Mouse (Mus musculus) stomach, embryonic 16.5 days (tissue): ENCODE measurements around the gene Ddx27. TPM values are rescaled to one million over a fixed set of nuclear protein-coding genes. Genes with fewer than 3 reads are reported as not detected.

Source experiments
- ATAC-seq: fragments of 200-750 bp; cut with Nextera tagmentation; 2 replicates; pipeline ENCODE4 v1.8.0; 2017; ENCODE audit warnings: moderate number of reproducible peaks, moderate TSS enrichment; ENCODE audit not compliant: insufficient read depth, low FRiP score
- H3K27ac ChIP-seq: fragments of 300-500 bp; sonication (generic); 2 replicates; pipeline ENCODE4 v1.5.1; 2014; ENCODE audit warnings: low read length
- H3K27me3 ChIP-seq: fragments of 300-500 bp; sonication (generic); 2 replicates; pipeline ENCODE4 v1.6.1; 2014; ENCODE audit warnings: low read length, control low read depth, mixed read lengths; ENCODE audit not compliant: control insufficient read depth, insufficient read depth
- H3K36me3 ChIP-seq: fragments of 300-500 bp; sonication (generic); 2 replicates; pipeline ENCODE4 v1.6.1; 2014; ENCODE audit warnings: low read length; ENCODE audit not compliant: control insufficient read depth, insufficient read depth
- H3K4me1 ChIP-seq: fragments of 300-500 bp; sonication (generic); 2 replicates; pipeline ENCODE4 v1.6.1; 2014; ENCODE audit warnings: low read length, control low read depth, mixed read lengths; ENCODE audit not compliant: control insufficient read depth, insufficient read depth
- H3K4me2 ChIP-seq: fragments of 300-500 bp; sonication (generic); 2 replicates; pipeline ENCODE4 v1.6.1; 2014; ENCODE audit warnings: low read depth, low read length, mixed read lengths
- H3K4me3 ChIP-seq: fragments of 300-500 bp; sonication (generic); replicated peaks from 2 replicates; pipeline ENCODE4 v1.5.1; 2014; ENCODE audit warnings: mild to moderate bottlenecking, low read length
- H3K9ac ChIP-seq: fragments of 300-500 bp; sonication (generic); 2 replicates; pipeline ENCODE4 v1.6.1; 2014; ENCODE audit warnings: low read length
- H3K9me3 ChIP-seq: fragments of 300-500 bp; sonication (generic); replicated peaks from 2 replicates; pipeline ENCODE4 v1.6.1; 2016; ENCODE audit warnings: low read length, control low read depth; ENCODE audit not compliant: control insufficient read depth
- WGBS: fragments of 180-500 bp; shearing (Covaris S2); extraction: QIAGEN DNeasy Blood & Tissue Kit; methylation state at CpG from one replicate; pipeline ENCODE4 v1.1.7; 2014; 5-methylcytosine and 5-hydroxymethylcytosine counted together
- polyA plus RNA-seq: library from polyadenylated mRNA; unstranded; fragments of >200 nt; fragmentation: Nextera tagmentation; extraction: Ambion mirVana; gene quantifications from 2 replicates; pipeline ENCODE4 v1.2.1, GENCODE M21; 2015

The Ddx27 gene
- polyA plus RNA-seq, 1 experiment from 2014 or later = 46.0 TPM

DNA sequence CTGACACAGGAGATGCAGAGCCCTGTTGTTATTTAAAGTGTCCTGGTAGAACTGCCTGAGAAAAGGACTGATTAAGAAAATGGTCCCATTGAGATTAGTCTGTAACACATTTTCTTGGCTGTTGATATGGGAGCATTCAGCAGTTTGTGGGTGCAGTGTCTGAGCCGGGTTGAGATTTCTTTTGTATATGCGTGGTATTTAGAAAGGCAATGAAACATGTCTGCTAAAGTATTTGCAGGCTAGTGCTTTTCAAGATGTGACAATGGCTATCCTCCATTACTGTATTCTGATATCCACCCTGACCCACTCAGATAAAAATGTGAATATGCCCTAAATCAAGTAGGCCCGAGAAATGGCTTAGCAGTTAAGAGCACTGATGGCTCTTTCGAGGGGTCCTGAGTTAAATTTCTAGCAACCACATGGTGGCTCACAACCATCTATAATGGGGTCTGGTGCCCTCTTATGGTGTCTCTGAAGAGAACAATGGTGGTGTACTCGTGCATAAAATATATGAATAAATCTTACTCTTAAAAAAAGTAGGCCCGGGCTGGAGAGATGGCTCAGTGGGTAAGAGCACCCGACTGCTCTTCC lies 49.0 kb downstream of the Ddx27 start:
- Histone ChIP-seq H3K36me3 (peaks cover 6% of the 10 kb centered on the region; the same call in 1 of the 2 replicates), H3K4me3 (peak overlapping the region; percentile 85), H3K27me3 (no peaks in the 10 kb centered on the region), H3K4me2 (peak overlapping the region; percentile 76), H3K4me1 (peaks cover 28% of the 10 kb centered on the region), H3K27ac (peak overlapping the region; percentile 94), H3K9ac (peak overlapping the region; percentile 92), H3K9me3 (no peaks in the 10 kb centered on the region)
- ATAC-seq = no peak
- WGBS = under 1% methylated on average over 7 of the region's 7 CpGs

DNA sequence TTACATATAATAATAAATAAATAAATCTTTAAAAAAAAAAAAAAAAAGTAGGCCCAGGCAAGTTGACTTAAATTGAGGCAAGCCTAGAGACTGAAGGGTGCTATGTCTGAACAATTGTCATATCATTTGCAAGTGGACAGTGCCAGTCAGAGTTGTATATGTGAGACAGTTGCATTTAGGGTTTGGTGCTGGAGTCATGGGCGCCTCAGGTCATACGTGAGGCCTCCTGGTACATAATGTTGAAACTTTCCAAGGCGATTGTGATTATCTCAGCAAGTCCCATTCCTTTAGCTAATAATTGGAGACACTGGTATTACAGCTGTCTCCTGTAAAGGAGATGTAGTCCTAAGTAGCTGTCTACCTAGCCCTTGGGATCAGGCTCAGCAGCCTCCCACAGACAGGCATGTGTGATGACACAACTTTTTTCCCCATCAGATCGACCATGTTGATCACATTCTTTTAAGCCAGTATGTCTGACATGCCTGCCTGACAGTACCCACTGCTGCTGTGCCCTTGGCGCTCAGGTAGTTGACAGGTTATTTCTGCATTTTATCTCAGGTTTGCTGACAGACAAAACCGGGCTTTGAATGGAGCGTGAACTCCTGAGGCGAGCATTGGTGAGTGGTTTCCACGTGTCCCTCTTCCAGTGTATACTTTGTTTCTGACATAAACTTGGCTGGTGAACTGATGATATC lies 49.8 kb downstream of the Ddx27 start:
- Histone ChIP-seq H3K4me3 (peak overlapping the region; percentile 85), H3K4me1 (peaks cover 27% of the 10 kb centered on the region), H3K4me2 (peak overlapping the region; percentile 76), H3K27ac (peak overlapping the region; percentile 4), H3K36me3 (peaks cover 6% of the 10 kb centered on the region; the same call in 1 of the 2 replicates), H3K9me3 (no peaks in the 10 kb centered on the region), H3K9ac (peak overlapping the region; percentile 59), H3K27me3 (no peaks in the 10 kb centered on the region)
- no peak for ATAC-seq
- WGBS = 17% methylated on average over 9 of the region's 9 CpGs

DNA sequence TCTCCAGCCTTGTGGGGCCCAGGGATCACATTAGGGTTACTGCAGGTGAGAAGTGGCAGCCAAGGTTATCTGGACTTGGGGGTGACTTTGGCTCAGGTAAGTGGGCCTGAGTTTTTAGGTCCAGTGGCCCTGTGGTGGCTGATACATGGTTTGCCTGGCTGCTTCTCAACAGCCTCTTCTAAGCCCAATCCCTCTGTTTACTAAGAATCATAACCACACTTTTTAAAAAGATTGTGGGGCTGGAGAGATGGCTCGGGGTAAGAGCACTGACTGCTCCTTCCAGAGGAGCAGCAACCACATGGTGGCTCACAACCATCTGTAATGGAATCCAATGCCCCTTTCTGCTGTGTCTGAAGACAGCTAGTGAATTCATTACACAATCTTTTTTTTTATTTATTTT lies 51.0 kb downstream of the Ddx27 start:
- ATAC-seq = no peak
- H3K27me3 ChIP-seq = no peaks in the 10 kb centered on the region
- H3K27ac ChIP-seq = peak overlapping the region; percentile 26
- WGBS = 61% methylated on average over 1 of the region's 1 CpGs
- H3K9me3 ChIP-seq = no peaks in the 10 kb centered on the region
- H3K4me1 ChIP-seq = peaks cover 18% of the 10 kb centered on the region
- H3K4me2 ChIP-seq = no peak overlapping the region
- no peak overlapping the region for H3K4me3 ChIP-seq
- H3K36me3 ChIP-seq = peaks cover 6% of the 10 kb centered on the region; the same call in 1 of the 2 replicates
- H3K9ac ChIP-seq = no peak overlapping the region

DNA sequence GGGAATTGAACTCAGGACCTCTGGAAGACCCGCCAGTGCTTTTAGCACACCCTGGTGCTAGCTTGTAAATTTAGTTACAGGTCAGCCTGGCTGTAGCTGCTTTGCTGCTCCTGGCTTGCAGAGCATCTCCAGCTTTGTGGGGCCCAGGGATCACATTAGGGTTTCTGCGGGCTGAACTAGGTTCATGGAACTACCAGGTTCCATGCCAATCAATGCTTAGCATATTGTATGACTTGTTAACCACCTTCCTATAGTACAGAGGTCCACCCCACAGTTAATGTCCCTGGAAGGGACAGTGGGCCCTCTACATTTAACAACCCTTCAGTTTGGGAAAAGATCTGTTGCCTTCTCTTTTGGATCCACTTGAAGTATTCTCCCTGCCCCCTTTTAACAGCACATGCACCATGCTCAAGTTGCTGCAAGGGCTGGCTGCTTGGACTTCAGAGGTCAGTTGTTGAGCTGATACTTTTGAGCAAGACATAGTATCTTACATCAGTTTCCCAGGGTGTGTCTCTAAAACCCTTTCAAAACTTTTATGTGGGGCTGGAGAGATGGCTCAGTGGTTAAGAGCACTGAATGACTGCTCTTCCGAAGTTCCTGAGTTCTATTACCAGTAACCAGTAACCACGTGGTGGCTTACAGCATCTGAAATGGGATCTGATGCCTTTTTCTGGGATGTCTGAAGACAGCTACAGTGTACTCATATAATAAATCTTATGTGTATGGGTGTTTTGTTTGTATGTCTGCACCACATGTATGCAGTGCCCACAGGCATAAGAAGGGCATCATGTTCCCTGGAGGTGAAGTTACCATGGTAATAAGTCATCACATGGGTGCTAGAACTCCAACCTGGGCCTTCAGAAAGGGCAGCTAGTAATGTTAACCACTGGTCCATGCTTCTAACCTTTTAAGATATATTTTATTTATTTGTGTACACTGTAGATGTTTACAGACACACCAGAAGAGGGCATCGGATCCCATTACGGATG lies 51.8 kb downstream of the Ddx27 start:
- ATAC-seq = no peak
- no peak overlapping the region; the same call in 1 of the 2 replicates for H3K27ac ChIP-seq
- H3K4me1 ChIP-seq = peaks cover 10% of the 10 kb centered on the region
- H3K36me3 ChIP-seq = peaks cover 6% of the 10 kb centered on the region; the same call in 1 of the 2 replicates
- no peaks in the 10 kb centered on the region for H3K27me3 ChIP-seq
- no peak overlapping the region for H3K9ac ChIP-seq
- 24% methylated on average over 6 of the region's 6 CpGs for WGBS
- no peak overlapping the region for H3K4me2 ChIP-seq
- no peak overlapping the region for H3K4me3 ChIP-seq
- H3K9me3 ChIP-seq = no peaks in the 10 kb centered on the region

DNA sequence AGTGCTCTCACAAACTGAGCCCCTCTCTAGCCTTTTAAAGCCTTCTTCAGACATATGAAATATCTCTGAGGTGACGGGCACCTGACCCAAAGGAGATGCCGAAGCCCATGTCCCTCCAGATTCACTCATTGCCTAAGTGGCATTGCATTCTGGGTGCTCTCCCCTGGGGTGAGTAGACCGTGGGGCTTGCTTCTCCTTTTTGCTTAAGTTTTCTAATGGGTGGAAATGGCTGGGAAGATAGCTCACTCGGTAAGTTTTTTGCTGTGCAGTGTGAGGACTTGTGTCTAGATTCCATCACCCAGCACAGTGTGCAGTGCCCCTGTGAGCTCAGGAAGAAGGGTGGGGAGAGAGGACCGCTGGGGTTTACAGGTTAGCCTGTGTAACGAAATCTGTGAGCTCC lies 52.6 kb downstream of the Ddx27 start:
- H3K4me3 ChIP-seq = no peak overlapping the region
- no peaks in the 10 kb centered on the region for H3K9me3 ChIP-seq
- no peak overlapping the region for H3K9ac ChIP-seq
- H3K36me3 ChIP-seq = peaks cover 6% of the 10 kb centered on the region; the same call in 1 of the 2 replicates
- H3K27ac ChIP-seq = no peak overlapping the region
- no peak overlapping the region for H3K4me2 ChIP-seq
- H3K4me1 ChIP-seq = peaks cover 10% of the 10 kb centered on the region
- WGBS = 42% methylated on average over 6 of the region's 6 CpGs
- no peaks in the 10 kb centered on the region for H3K27me3 ChIP-seq
- no peak for ATAC-seq

DNA sequence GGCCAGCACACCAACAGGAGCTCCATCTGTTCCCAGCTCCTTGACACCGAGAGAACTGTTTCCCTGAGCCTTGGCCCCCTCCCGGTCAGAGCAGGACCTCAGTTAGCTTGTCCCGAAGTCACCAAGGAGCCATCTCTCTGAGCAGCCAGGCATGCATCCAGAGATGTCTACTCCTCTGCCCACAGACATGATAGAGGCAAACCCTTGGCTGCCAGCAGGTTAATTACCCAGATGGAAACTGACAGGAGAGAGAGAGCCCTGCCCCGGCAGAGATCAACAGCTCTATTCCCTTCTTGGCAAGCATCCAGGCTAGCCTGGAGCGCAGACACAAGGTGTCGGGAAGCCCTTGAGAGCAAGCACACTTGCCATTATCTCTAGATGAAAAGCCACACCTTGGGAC lies 55.3 kb downstream of the Ddx27 start:
- Histone ChIP-seq H3K9ac (no peak overlapping the region), H3K4me2 (no peak overlapping the region), H3K4me1 (peaks cover under 1% of the 10 kb centered on the region; the same call in 1 of the 2 replicates), H3K27ac (no peak overlapping the region), H3K4me3 (no peak overlapping the region), H3K9me3 (no peaks in the 10 kb centered on the region), H3K27me3 (no peaks in the 10 kb centered on the region), H3K36me3 (peaks cover 5% of the 10 kb centered on the region; the same call in 1 of the 2 replicates)
- ATAC-seq = no peak
- WGBS = 56% methylated on average over 6 of the region's 6 CpGs

DNA sequence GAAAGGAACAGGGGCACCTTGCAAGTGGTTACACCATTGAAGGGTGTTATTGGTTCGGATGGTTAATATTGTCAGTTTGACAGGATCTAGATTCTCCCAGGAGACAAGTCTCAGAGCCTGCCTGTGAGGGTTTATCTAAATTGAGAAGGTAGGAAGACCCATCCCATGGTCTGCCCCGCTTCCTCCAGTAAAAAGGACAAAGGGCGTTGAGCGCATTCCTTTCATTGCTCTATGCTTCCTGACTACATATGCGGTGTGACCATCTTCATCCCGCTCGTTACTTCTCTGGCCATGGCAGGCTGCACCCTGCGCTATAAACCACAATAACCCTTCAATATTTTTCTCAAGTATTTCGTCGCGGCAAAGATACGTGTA lies 56.3 kb downstream of the Ddx27 start:
- Histone ChIP-seq H3K27me3 (no peaks in the 10 kb centered on the region), H3K9ac (peak overlapping the region; percentile 71), H3K9me3 (no peaks in the 10 kb centered on the region), H3K4me1 (no peaks in the 10 kb centered on the region), H3K4me2 (peak overlapping the region; percentile 59), H3K4me3 (peak overlapping the region; percentile 48), H3K27ac (peak overlapping the region; percentile 14), H3K36me3 (no peaks in the 10 kb centered on the region)
- WGBS = 18% methylated on average over 12 of the region's 12 CpGs
- no peak for ATAC-seq

DNA sequence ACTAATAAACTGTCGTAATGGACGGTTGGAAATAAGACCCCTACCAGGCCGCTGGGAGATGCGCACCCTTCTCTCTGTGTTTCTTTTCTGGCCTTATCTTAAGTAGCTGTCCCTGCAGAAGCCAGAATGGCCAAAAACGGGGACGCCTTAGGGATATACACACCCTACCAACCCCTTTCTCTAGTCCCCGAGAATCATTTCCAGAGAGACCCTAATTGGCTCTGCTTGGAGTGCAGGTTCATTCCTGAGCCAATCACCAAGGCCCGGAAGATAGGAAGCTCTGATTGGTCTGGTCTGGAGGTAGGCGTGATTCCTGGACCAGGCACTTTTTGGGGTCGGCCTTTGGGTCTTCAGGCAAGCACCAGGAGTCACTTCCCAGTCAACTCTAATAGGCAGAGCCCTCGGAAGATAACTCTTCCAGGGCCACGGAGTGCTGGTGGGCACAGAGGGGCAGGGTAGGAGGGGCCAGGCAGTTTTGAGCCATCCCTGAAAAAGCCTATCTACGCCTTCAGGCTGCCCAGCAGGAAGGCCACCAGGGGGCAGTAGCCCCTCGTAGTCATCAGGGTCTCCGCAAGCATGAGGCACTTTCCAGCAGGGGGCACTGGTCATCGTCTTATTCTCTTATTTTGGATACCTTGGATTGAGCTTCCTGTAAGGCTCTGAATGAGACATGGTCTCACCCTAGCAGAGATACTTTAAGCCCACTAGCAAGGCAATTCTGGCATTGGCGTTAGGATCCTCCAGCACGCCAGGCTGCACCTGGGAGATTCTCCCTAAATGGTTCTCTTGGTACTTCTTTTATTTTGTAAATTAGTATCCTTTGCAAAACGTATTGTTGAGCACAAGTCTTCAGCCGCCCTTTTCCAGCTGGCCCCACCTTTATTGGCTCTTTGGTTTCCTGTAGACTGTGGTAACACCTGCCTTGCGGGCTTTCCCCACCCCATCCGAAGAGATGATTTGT lies 56.9 kb downstream of the Ddx27 start:
- Histone ChIP-seq H3K4me2 (peak overlapping the region; percentile 59), H3K9ac (peak overlapping the region; percentile 71), H3K36me3 (no peaks in the 10 kb centered on the region), H3K9me3 (no peaks in the 10 kb centered on the region), H3K27me3 (no peaks in the 10 kb centered on the region), H3K4me1 (no peaks in the 10 kb centered on the region), H3K4me3 (peak overlapping the region; percentile 48), H3K27ac (peak overlapping the region; percentile 14)
- peak; percentile 95 for ATAC-seq
- WGBS = 7% methylated on average over 22 of the region's 22 CpGs
